Mouse (Mus musculus) MEL (cell line): Measurements from ENCODE around the gene Arhgef17.

Source experiments
- CTCF ChIP-seq, 3 experiments: IDR thresholded peaks in 2 of 3; conservative IDR thresholded peaks in 1 of 3; 2 replicates each; pipeline ENCODE4 v1.5.1; 2011 to 2012; ENCODE audit warnings: low read length in 3 of 3, low read depth in 2 of 3, mild to moderate bottlenecking in 2 of 3, improper control_type of control experiment in 1 of 3, inconsistent platforms in 1 of 3, mixed read lengths in 1 of 3, moderate library complexity in 1 of 3; ENCODE audit not compliant: control insufficient read depth in 1 of 3, insufficient read depth in 1 of 3, poor library complexity in 1 of 3, severe bottlenecking in 1 of 3
- ELF1 ChIP-seq: IDR thresholded peaks from 2 replicates; pipeline ENCODE4 v1.6.1; 2014; ENCODE audit warnings: low read depth, mild to moderate bottlenecking, inconsistent platforms, low read length, improper control_type of control experiment, moderate library complexity

GRCm38 (mm10) chr7:100908061-100908460 is 23.8 kb downstream of the Arhgef17 start:
- TF ChIP-seq CTCF (IDR thresholded peaks at IDR 0.05 in 2 of 3, conservative IDR thresholded peaks at IDR 0.05 in 1 of 3; ENCODE audit: control insufficient read depth in 1 of 3, insufficient read depth in 1 of 3, low read depth in 2 of 3, low read length in 3 of 3, poor library complexity in 1 of 3, severe bottlenecking in 1 of 3) (no peak), ELF1 (no peak)
